Mouse (Mus musculus): ENCODE data around the gene Sec16a.

Gene Sec16a

DNA sequence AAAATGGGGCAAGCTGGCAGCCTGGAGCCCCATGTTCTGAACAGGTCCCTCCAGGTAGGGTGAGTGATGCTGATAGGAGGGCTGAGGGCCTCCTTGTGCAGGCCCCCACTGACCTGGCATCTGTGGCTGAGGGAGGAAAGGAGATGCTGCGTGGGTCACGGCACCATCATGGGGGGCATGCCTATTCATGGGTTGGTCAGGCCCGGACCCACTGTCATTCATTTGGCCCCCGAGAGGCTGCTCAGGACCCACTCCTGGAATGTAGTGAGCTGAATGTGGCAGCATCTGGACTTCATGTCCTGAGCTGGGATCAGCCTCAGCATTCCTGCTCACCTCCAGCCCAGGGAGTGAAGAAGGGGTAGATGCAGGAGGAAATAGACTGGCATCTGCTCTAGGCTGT, 3.8 kb downstream of the Sec16a start:
- ATAC-seq (ENCODE audit: low TSS enrichment): no peak

DNA sequence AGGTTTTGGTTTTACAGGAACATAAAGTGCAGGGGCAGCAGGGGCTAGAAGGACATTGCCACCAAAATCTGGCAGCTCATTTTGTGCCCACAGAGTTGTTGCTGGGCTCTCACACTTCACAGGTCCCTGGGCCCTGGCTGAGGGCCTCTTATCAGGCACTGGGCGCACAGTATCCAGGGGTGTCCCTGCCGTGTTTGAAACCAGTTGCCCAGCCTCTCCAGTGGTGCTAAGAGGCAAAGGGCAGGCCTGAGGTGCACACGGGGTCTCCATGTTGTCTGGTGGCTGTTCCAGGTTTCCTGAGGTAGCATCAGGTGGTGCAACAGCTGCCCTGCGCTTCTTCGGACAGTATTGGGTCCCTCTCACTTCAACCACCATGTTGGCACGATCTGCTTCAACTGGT, 5.3 kb downstream of the Sec16a start:
- ATAC-seq (ENCODE audit: low TSS enrichment): no peak

DNA sequence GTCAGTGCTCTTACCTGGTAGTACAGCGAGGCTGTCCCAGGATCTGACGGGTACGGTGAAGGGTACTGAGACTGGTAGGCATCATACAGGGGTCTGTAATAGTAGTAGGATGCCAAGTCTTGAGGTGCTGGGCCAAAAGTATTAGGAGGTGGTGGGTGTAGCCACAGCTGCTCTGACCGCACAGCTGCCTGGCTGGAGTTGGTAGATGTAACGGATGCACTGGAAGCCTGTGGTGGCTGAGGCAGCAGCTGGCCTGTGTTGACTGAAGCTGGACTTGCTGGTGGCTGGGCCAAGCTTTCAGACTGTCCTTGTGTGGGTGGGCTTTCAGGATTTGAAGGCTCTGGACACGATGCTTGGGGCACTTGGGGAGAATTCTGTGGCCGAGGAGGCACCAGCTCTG, 6.6 kb downstream of the Sec16a start:
- no peak for ATAC-seq (ENCODE audit: low TSS enrichment)

DNA sequence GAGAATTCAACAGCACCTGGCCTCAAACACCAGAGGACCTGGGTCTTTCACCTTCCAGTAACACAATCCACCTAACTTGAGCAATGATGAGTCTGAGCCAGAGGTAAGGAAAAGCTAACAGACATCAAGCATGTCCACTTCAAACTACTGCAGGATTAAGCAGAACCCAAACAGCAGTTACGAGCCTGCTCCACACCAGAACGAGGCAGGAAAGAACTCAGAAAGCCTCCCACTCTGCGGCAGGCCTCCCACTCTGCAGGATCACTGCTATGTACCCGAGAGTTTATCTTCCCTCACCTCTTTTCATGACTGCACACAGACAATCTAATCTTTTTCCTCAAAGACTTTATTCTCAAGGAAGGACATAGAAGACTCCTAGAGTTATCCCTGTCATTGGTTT, 7.8 kb downstream of the Sec16a start:
- ATAC-seq (ENCODE audit: low TSS enrichment): peak; percentile 87

DNA sequence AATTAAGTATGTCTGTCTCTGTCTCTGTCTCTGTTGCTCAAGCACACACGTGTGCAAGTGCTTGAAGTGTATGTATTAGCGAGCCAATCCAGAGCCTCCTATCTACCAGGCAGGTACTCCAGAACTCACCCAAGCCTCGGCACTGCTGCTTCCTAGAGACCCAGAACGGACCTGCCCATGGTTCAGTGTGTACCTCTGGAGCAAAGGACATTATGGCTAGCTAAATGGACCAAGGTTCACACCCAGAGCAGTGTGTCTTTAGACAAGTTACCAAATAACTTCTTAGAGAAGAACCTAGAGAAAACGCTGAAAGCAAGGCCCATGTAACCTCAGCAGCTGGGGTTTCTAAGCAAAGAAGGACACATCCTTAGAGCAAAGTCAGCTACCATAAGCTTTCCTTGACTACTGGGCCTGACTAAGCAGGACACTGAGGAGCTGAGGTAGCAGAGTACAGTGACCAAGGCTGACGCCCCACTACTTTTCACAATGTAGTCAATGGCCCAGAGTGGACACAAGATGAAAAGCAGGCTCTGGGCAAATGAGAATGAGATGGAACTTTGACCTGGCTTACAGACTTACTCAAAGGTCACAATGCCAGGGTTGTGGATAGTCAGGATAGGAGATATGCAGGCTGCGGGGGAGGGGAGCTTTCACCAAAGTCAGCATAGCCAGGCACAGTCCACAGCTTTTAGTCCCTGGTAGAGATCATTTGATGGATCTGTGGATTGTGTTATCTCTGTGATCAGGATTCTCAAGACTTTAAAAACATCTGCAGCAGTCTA, 10.0 kb downstream of the Sec16a start:
- ATAC-seq (ENCODE audit: low TSS enrichment): no peak

DNA sequence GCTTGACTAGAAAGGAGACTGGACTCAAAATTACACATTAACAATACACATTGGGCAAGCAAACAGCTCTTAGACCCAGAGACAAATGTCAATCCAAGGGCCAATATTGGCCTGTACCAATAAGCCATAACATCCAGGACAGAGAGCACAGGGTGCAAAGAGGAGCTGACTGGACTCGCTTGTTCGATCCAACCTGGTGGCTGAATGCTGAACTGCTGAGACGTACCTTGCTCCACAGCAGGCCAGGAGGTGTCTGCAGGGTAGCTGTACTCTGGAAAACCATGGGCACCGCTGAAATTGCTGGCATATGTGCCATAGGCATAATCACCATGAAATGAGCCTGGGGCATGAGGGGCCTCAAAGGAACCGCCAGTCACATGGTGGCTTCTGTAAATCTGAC, 15.2 kb downstream of the Sec16a start:
- ATAC-seq (ENCODE audit: low TSS enrichment): no peak

DNA sequence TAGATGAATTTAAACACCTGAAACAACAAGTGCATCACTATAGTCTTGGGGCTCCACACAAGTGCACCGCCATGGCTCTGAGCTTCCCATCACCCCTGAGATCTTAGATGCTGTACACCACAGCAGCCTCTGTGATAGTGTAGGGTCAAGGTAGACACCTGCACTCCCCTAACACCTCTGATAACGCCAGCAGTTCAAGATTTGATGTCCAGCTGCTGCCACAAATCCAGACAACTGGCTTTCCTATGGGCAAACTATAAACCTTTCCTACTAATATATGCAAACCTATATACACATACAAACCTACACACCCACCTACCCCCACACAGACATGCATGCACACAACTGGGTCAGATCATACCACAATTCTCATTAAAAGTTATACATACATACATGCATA, 20.5 kb downstream of the Sec16a start:
- no peak for ATAC-seq (ENCODE audit: low TSS enrichment)

DNA sequence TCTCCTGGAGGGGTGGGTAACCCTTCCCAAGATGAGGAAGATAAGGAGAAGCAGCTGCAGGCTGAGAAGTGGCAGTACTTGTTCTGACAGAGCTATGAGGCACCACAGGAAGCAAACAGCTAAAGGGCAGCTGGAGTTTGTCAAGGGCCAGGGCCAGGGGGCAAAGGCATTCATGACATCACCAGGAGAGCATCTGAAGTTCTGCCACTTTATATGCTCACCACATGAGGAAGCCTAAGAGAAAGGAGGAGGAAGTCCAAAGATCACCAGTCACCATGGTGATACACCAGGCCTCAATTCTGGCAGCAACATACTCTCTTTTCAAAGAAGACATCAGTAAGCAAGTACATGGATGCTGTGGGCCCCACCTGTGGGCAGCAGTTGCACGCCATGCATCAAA, 21.9 kb downstream of the Sec16a start:
- ATAC-seq (ENCODE audit: low TSS enrichment): no peak

DNA sequence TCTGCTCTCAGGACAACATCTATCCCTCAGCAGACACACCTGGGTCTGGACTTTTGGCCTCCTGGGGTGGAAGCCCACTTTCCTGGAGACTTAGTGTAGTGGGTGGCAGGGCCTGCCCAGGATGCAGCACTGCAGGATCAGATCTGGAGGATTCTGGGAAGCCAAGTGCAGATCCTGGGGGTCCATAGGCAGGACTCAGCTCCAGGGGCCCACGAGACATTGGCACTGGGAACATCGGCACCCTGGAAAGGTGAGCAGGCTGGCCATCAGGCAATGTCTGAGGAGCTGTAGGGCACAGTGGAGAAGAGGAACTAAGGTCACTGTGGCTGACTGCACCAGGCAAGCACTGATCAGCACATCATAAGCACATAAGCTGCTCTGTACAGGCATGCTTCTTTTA, 23.0 kb downstream of the Sec16a start:
- ATAC-seq (ENCODE audit: low TSS enrichment): no peak

DNA sequence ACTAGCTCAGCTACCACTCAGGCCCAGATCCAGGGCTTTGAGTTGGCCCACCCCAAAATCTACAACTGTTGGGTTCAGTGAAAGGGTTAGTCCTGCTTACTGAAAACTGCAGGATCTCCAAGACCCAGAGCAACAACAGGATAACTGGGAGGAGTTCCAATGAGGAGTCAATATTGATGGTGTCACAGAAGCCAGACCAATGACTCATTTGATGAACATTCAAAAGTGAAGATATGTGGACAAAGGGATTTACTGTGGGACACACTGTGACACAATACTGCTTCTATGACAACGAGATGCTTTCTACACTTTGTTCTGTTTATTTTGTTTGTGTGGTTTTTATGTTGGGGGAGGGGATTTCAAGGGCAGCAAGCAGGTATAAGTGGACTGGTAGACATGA, 26.9 kb downstream of the Sec16a start:
- ATAC-seq (ENCODE audit: low TSS enrichment): no peak

DNA sequence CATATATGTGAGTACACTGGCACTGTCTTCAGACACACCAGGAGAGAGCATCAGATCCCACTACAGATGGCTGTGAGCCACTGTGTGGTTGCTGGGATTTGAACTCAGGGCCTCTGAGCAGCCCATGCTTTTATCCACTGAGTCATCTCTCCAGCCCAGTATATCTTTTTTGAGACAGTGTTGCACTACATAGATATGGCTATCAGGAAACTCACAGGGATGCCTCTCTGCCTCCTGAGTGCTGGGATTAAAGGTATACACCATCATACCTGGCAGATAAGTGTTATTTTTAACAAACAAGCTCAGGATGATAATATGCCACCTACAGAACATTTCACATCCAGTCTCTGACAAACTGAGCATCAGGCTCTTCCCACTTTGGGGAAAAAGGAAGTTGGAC, 27.9 kb downstream of the Sec16a start:
- ATAC-seq (ENCODE audit: low TSS enrichment): no peak

DNA sequence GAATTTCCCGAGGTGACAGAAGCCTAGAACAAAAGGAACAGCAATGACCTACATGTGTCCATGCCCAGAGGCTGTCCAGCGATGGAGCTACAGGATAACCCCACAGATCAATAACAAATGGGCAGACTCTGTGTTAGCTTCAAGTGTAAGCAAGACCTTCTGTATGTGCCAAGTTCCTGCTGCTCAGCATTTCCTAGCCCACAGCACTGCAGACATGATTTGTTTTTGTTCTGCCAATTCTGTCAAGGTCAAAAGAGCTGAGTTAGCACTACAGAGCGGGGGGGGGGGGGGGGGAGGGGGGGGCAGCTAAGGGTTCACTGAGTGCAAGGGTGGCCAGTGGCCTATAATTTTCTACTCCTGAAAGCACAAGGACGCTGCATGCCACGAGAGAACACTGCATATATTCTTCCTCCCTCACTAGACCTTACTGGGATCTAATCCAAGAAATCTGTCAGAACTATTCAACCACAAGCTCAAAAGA, 34.0 kb downstream of the Sec16a start:
- peak; percentile 21; the same call in 1 of the 2 replicates for ATAC-seq (ENCODE audit: low TSS enrichment)

DNA sequence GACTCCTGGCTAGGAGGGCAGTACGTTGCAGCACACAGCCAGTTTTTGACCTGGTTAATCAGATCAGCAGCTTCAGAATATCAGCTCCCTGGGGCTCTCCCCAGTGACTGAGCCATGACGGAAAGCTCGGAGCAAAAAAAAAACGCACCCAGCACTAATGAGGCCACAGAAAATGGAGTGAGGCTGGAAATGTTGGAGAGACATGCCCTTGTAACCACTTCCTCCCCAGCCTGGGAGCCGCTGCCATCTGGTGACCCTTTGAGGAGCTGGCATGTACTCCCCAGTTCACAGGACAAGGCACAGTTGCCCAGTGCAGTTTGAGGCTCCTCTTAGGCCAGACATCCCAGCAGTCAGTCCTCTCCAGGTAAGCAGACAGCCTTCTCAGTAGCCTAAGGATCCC, 34.9 kb downstream of the Sec16a start:
- ATAC-seq (ENCODE audit: low TSS enrichment): no peak

DNA sequence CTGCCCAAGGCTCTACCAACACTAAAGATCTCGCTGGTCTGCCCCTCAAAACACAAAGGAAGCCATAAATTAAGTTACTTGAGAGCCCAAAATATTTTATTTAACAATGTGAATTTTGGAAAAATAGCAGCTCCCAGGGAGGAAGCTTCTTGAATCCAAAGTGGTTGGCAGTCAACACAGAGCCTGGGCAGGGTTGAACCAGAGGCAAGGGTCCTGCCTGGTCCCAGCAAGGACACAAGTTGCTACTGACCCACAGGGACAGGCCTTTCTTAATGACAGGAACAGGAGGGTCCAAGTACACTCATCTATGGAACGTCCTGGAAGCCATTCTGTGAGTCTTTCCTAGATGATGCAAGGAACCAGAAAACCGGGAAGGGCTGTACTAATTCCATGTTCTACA, 35.7 kb downstream of the Sec16a start:
- ATAC-seq (ENCODE audit: low TSS enrichment): no peak

DNA sequence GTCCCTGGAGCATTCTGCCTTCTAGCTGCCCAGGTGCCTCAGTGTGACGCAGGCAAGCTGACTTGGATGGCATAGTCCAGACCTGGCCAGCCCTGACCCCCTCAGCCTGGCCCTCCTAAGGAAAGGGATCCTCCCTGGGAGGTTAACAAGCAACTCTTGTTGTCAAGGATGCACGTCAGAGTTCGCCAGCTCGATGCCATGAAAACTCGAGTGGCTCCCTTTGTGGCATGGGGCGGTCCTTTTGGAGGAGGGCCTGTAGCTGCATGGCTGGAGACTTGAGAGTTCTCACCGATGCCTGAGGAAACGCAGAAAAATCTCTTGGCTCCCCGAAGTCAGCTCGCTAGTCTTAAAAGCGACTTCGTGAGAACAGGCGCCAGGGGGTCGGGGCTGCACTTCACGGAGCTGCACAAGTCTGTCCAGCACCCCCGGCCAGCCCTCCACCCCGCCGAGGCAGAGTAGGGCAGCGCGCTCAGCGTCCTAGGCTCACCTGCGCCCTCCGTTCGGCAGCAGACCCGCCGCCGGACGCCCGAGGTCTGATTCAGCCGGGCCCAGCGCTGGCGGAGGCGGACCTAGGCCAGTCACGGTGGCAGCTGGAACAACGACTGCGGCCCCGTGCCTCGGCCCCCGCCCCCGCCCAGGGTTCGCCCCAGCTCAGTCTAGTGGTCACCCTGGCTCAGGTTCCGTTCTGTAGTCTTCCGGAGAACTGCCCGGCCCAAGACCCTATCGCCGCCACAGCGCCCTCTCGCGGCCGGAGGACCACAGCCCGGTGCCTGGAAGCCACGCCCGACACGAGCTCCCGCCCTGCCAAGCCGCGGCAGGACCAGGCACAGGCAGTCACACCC, 36.3 kb downstream of the Sec16a start, which contains the start of gene Inpp5e:
Gene Inpp5e (minus strand): TSS at position 689 of the 842 bp plus-strand sequence.
- peak; percentile 89 for ATAC-seq (ENCODE audit: low TSS enrichment)

DNA sequence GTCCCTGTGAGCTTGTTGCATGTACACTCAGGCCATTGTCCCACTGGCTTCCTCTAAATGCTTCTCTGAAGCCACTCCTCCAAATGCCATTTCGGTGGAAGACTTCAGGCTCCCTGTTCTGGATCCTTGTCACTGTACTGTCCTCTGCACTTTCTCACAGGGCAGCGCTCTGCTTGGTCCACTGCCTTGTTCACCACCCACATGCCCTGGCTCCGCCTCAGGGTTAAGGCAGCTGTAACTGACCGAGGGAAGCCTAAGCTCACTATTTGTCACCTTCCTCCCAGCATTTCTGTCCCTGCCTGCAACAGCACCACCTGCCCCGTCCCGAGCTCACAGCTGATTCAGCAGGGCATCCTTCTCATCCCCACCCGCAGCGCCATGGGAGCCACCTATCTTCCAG, 41.7 kb downstream of the Sec16a start:
- ATAC-seq (ENCODE audit: low TSS enrichment): no peak

DNA sequence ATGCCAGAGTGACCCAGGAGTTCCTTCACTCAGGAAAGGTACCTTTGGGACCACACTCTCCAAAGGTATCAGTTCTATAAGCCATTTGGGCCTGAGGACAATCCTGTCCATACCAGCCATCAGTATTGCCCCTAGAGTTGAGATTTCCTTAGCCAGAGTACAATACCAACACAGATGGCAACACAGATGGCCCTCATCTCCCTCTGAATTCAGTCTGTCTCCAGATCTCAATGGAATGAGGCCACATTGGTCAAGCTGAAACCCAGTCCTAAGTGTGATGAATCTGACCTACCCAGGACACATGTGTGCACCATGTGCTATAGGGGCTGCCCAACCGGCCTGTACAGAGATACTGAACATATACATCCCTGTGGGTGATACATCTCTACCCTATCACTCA, 42.8 kb downstream of the Sec16a start:
- ATAC-seq (ENCODE audit: low TSS enrichment): no peak

DNA sequence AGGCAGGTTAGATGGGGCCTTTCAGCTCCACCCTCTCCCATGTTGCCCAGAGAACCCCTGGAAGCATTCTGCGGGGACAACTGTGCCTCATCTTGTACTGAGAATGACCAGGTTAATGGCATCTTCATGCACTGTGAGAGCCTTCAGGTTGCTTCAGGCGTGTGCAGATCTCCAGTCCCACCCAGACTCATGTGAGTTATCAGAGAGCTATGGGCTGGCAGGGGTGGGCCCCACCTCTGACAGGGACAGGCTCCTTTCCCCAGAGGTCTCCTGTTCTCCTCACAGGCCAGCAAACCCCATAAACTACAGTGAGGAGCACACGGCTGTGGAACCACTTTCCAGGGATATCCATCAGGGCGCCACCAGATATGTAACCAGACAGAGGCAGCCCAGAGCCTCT, 44.0 kb downstream of the Sec16a start:
- no peak for ATAC-seq (ENCODE audit: low TSS enrichment)

DNA sequence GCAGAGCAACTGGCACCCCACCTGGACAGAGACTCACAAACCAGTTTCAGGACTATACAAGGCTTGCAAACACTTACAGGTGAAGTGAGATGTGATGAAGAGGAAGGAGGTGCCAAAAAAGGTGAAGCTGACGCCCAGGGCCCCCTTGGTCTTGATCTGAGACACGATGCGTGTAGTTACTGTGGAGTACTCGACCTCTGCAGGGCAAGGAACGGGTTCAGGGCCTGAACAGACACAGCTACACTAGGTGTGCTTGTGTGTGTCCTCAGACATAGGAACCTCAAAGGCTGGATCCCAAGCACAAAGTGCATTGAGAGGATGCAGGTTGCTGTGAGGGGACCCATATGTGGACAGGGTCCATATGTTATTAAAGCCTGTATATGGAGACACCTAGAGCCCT, 44.7 kb downstream of the Sec16a start:
- ATAC-seq (ENCODE audit: low TSS enrichment): no peak

DNA sequence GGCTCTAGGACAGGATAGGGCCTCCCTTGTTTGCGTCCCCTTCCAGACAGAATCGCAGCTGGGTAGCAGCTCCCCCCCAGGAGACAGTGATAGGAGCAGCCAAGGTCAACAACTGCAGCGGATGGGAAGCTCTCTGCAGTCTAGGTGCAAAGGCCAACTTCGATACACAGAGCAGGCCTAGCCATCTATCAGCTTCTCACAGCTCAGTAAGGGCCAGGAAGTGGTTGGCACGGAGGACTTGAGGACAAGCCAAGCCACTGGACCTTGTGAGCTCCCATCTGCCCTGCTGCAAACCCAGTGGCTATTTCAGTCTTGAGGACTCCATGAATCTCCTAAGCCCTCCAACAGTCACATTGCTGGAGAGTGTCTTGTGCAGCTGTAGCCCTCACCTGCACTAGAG, 45.4 kb downstream of the Sec16a start:
- no peak for ATAC-seq (ENCODE audit: low TSS enrichment)

DNA sequence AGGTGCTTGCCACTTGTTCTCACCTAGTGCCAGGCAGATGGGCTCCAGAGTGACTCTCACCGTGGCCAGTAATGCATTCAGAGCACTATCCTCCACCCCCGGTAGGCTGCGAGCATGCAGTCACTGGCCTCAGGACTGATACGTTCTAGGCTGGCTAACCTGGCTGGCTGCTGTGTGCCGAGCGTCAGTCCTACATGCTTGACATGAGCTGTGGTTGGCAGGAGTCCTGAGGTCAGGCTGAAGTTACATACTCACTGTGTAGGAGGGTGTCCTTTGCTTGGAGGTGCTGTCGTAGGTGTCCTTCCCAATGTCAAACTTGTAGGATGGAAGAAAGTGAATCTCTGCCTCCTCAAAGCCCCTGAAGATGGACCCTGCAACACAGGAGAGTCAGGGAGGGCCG, 46.0 kb downstream of the Sec16a start:
- ATAC-seq (ENCODE audit: low TSS enrichment): no peak

DNA sequence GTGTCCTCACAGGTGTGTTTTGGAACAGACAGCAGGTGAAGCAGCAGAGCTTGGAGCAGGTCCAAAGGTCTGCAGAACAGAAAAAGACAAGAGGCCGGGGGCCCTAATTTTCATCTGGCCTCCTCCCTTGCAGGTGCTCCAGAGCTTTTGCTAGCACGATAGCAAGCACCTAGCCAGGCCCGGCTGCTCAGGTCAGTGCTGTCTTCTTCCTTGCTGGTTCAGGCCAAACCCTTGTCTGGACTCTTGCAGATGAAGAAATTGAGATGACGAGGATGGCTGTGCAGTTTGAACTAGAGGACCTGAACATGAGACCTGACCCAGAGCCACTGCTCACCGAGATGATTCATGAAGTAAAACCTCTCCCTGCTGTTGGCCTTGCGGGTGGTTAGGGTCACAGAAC, 53.4 kb downstream of the Sec16a start:
- no peak for ATAC-seq (ENCODE audit: low TSS enrichment)

DNA sequence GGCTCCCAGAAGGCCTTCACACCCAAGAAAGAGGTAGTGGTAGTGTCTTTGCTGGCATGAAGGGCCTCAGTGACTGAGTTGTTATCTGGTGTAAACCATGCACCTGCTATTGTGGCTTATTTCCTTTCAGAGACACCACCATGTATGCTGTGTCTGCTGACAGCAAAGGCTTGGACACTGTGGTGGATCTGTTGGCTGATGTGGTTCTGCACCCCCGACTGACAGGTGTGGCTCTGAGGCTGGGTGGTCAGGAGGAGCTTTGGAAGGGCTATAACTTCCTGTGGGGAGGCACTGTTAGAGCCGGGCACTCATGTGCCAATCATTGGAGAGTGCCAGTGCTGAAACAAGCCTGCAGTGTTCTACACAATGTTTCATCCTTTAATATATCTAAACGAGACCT, 54.1 kb downstream of the Sec16a start:
- ATAC-seq (ENCODE audit: low TSS enrichment): no peak

All from frontal cortex, adult (tissue).